Mouse (Mus musculus): ENCODE results near the gene Cdr2.
"Not testable (repeated sequence)": the region's sequence is repeated elsewhere in the genome, so short reads cannot be mapped to it uniquely, and the experiment has no call there.

Gene Cdr2

DNA sequence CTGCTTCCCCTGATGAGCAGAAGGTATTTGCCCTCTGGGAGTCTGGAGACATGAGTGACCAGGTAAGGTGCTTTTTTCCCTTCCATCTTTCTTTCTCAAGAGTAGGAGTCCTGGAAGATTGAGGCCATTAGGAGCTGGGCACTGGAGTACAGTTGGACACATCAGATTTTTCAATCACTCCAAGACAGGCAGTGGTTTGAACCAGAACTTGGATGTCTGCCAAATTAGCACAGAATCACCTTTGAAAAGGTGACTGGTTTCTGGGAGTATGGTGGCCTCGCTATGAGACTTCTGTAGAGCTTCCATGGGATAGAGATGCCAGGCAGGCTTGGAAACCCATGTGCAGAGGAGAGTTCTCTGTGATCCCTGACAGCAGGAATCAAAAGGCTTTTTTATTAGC lies 39.6 kb downstream of the Cdr2 start:
- Histone ChIP-seq H3K27me3 (ENCODE audit: control insufficient read depth, insufficient read depth, low read length, poor library complexity, severe bottlenecking) (no peaks in the 10 kb centered on the region), H3K36me3 (ENCODE audit: control insufficient read depth, insufficient read depth, low read length, poor library complexity, severe bottlenecking) (peaks cover 3% of the 10 kb centered on the region; the same call in 1 of the 2 replicates)
- DNase-seq (ENCODE audit: low read depth, low spot score): no peak

DNA sequence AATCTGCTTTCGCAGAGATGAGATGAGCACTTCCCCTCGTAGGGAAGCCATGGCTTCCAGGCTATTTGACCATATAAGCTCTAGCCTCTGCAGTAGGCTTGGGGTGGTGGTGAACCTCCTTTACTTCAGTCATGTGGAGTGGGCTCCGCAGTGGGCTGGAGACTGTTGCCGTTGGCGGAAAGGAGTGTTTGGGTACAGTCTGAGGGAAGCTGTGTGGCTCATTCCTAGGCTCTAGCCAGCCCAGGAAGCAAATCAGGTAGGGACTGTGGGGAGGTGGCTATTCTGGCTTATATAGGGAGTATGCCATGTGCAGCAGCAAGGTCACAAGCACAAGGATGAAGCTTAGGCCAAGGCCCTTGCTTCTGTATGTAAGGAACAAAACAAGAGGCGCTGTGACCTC lies 40.9 kb downstream of the Cdr2 start:
- DNase-seq (ENCODE audit: low read depth, low spot score): no peak
- H3K36me3 ChIP-seq (ENCODE audit: control insufficient read depth, insufficient read depth, low read length, poor library complexity, severe bottlenecking): peaks cover 3% of the 10 kb centered on the region
- H3K27me3 ChIP-seq (ENCODE audit: control insufficient read depth, insufficient read depth, low read length, poor library complexity, severe bottlenecking): no peaks in the 10 kb centered on the region

DNA sequence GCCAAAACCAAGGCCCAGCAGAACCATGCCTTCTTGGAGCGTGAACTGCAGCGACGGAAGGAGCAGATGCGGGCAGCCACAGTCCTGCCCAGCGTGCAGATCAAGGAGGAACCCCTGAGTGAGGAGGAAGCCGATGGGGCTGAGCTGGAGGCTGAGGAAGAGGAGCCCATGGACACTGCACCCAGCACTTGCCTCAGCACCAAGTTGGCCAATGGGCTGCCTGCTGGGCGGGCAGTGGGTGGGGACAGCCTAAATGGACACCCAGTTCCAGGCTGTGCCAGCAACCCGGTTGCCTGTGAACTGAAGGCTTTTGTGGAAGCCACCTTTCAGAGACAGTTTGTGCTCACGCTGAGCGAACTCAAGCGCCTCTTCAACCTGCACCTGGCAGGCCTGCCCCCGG lies 41.8 kb downstream of the Cdr2 start:
- DNase-seq (ENCODE audit: low read depth, low spot score): no peak
- Histone ChIP-seq H3K27me3 (ENCODE audit: control insufficient read depth, insufficient read depth, low read length, poor library complexity, severe bottlenecking) (no peaks in the 10 kb centered on the region), H3K36me3 (ENCODE audit: control insufficient read depth, insufficient read depth, low read length, poor library complexity, severe bottlenecking) (peaks cover 3% of the 10 kb centered on the region)

DNA sequence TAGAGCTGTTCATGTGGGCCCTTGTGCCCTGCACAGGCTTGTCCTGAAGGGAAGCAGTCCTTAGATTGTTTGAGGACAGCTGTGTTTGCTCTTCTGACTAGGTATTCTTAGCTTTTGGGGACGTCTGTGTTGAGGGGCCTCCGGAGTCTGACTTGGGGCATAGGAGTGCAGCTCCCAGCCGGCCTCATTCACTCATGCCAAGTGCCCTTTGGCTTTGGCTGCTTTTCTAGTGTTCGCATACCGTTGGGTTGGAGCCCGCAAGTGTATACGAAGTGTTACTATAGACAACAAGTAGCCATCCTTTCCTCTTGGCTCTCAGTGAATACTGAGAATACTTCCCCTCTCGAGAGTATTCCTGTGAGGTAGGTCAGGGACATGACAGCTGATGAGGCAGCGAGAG lies 43.9 kb downstream of the Cdr2 start:
- Histone ChIP-seq H3K36me3 (ENCODE audit: control insufficient read depth, insufficient read depth, low read length, poor library complexity, severe bottlenecking) (peaks cover 5% of the 10 kb centered on the region), H3K27me3 (ENCODE audit: control insufficient read depth, insufficient read depth, low read length, poor library complexity, severe bottlenecking) (no peaks in the 10 kb centered on the region)
- no peak for DNase-seq (ENCODE audit: low read depth, low spot score)

DNA sequence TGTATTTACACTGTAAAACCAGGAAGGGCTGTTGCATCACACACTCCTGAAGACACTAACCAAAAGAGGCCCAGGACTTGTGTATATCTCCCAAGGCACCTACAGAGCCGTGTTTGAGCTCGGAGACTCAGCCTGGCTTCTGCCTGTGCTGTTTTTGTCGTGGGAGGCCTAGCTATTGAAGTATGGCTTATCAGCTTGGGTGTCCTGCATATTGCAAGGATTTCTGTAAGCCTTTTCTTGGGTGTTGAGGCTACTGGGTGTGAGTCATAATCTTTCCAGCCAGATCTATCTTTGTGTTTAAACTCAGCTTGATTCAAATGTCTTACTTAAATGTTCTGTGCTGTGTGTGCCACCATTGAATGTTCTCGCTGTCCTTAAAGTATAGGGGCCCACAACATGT lies 45.6 kb downstream of the Cdr2 start:
- DNase-seq (ENCODE audit: low read depth, low spot score): no peak
- H3K36me3 ChIP-seq (ENCODE audit: control insufficient read depth, insufficient read depth, low read length, poor library complexity, severe bottlenecking): peaks cover 5% of the 10 kb centered on the region
- no peaks in the 10 kb centered on the region for H3K27me3 ChIP-seq (ENCODE audit: control insufficient read depth, insufficient read depth, low read length, poor library complexity, severe bottlenecking)

DNA sequence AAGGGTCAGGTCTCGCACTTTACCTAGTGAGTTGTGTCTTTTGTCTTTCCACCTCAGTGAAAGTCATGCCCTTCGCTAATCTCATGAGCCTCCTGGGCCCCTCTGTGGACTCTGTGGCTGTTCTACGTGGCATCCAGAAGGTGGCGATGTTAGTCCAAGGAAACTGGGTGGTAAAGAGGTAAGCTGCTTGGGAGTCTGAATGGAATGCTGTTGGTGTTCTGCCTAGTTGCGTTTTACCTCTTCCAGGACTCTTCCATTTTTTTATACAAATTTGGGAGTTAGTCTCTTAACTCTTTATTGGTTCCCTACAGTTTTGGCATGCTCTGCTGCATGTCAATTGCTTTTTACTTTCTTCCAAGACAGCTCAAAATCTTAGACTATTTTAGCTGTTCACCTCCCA lies 47.4 kb downstream of the Cdr2 start:
- DNase-seq (ENCODE audit: low read depth, low spot score): peak; percentile 72
- Histone ChIP-seq H3K27me3 (ENCODE audit: control insufficient read depth, insufficient read depth, low read length, poor library complexity, severe bottlenecking) (no peaks in the 10 kb centered on the region), H3K36me3 (ENCODE audit: control insufficient read depth, insufficient read depth, low read length, poor library complexity, severe bottlenecking) (peaks cover 9% of the 10 kb centered on the region)

DNA sequence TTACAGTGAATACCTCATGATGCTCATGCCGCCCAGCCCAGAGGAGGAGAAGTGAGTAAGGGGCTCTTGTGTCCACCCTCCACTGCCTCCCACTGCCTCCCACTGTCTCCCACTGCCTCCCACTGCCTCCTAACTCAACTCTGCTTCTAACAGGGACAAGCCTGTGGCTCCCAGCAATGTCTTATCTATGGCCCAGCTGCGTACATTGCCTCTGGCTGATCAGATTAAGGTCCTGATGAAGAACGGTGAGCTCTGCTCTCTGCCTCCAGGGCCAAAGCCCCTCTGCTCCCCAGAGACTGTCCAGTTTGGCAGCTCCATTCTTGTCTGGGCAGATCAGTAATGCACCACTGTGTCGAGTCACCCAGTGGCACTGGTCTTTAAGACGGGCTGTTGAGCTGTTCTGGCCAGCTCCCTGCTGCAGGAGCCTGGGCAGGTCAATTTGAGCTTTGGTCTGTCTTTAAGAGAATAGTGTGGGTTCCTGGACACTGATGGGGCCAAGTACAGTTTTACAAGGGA lies 48.4 kb downstream of the Cdr2 start:
- no peaks in the 10 kb centered on the region for H3K27me3 ChIP-seq (ENCODE audit: control insufficient read depth, insufficient read depth, low read length, poor library complexity, severe bottlenecking)
- H3K36me3 ChIP-seq (ENCODE audit: control insufficient read depth, insufficient read depth, low read length, poor library complexity, severe bottlenecking): peaks cover 9% of the 10 kb centered on the region
- DNase-seq (ENCODE audit: low read depth, low spot score): no peak

DNA sequence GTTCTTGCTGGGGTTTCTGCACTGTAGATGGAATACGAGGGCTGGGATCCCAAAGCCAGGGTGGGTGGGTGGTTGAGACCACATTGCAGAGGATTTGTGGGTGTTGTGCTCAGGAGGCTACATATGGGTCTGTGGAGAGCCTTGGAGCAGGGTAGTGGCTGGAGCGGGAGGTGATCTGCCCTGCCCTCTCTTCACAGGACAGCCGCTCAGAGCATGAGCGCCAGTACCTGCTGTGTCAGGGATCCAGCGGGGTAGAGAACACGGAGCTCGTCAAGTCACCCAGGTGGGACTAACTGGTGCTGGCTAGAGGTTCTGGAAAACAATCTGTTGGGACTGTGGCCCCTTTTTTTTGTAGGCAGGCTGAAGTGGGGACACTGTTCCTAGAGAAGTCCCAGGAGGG lies 49.0 kb downstream of the Cdr2 start:
- DNase-seq (ENCODE audit: low read depth, low spot score): no peak
- Histone ChIP-seq H3K36me3 (ENCODE audit: control insufficient read depth, insufficient read depth, low read length, poor library complexity, severe bottlenecking) (peaks cover 9% of the 10 kb centered on the region), H3K27me3 (ENCODE audit: control insufficient read depth, insufficient read depth, low read length, poor library complexity, severe bottlenecking) (no peaks in the 10 kb centered on the region)

DNA sequence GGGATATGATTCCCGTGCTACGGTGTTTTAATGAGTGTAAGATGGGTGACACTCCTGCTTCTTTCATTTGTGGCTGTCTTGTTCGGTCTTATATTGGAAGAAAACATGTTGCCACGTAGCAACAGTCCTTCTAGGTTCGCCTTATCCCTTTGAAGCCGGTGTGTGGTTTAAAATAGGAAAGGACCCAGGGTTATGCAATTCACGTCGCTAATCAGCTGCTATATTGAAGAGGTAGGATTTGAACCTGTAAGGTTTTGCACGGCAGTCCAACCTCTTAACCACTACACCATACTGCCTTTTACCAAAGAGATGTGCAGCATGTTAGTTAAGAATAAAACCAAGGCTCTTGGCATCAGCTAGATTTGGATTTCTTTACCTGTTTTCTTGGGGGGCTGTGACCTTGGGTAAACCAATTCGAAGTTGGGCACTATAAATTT lies 63.6 kb downstream of the Cdr2 start:
- Histone ChIP-seq H3K36me3 (ENCODE audit: control insufficient read depth, insufficient read depth, low read length, poor library complexity, severe bottlenecking) (no peaks in the 10 kb centered on the region), H3K27me3 (ENCODE audit: control insufficient read depth, insufficient read depth, low read length, poor library complexity, severe bottlenecking) (no peaks in the 10 kb centered on the region)
- DNase-seq (ENCODE audit: low read depth, low spot score): peak; percentile 94

DNA sequence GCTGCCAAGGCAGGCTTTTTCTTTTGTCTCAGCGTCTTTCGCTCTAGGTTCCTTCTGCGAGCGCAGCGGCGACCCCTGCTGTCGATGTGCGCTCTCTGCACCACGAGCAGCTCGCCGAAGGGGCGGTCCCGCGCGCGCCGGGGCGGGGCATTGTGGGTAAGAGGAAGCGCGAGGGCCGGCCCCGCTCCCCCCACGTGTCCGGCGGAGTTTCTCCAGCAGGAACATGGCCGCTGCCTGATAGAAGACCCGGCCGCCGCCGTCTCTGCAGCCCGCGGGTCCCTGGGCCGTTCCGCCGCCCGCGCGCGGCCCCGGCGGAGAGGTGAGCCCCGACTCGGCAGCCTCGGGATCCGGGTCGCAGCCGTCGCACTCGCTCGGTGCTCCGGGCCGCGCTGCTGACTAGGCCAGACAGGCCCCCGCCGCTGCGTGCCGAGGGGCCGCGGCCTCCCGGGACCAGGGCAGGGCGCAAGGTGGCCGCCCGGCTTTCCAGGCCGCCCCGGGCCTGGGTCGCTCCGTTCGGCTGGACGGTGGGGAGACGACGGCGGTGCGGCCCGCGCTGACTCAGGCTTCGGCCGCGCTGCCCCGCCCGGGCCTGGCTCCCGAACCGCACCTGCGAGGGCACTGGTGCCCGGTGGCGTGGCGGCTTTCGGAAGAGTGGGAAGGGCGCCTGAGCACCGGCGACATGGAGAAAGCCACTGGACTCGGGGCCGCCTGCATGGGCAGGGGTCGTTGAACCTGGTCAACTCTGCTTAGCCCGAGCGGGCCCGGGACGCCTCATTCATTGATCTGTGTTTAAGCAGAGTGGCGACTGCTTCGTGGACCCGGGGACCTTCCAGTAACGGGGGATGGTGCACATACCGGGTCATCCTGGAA lies 64.3 kb downstream of the Cdr2 start, which contains the start of gene Polr3e:
Gene Polr3e, plus strand, starts transcription at position 153 of the 870 bp plus-strand sequence.
- no peaks in the 10 kb centered on the region for H3K36me3 ChIP-seq (ENCODE audit: control insufficient read depth, insufficient read depth, low read length, poor library complexity, severe bottlenecking)
- no peaks in the 10 kb centered on the region for H3K27me3 ChIP-seq (ENCODE audit: control insufficient read depth, insufficient read depth, low read length, poor library complexity, severe bottlenecking)
- DNase-seq (ENCODE audit: low read depth, low spot score): peak; percentile 99

DNA sequence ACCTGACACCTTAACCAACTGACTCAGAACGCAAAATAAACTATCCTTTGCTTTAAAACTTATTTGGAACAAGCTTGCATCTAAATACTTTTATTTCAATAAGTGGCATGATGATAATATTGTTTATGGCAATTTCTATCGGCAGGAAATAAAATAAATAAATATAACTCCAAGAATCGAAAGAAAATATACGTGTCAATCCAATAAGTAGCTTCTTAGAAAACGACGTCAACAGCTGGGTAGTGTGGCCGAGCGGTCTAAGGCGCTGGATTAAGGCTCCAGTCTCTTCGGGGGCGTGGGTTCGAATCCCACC lies 64.9 kb downstream of the Cdr2 start:
- H3K36me3 ChIP-seq (ENCODE audit: control insufficient read depth, insufficient read depth, low read length, poor library complexity, severe bottlenecking): no peaks in the 10 kb centered on the region

DNA sequence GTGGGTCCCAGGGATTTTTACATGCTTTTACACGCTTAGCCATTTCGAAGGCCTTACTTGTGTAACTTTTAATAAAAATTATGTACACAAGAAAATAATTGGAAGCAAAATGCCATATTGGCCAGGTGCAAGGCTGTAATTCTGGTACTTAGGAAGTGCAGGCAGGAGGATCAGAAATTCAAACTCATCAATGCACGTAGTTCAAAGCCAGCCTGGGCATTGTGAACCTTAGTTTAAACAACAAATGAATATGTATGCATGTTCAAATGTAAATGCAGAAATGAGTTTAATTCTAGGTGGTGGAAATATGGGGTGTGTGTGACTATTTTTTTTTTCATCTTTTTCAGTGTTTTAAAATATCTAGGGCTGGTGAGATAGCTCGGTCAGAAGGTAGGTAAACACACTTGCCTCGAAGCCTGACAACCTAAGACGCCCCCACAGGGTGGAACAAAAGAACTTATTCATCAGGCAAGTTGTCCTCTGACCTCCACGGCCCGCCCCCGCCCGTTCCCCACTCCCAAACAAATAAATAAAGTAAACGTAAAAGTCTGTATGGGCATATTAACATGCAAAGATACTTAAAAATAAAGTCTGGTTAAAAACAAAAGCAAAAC lies 65.7 kb downstream of the Cdr2 start:
- Histone ChIP-seq H3K27me3 (ENCODE audit: control insufficient read depth, insufficient read depth, low read length, poor library complexity, severe bottlenecking) (no peaks in the 10 kb centered on the region), H3K36me3 (ENCODE audit: control insufficient read depth, insufficient read depth, low read length, poor library complexity, severe bottlenecking) (no peaks in the 10 kb centered on the region)
- no peak for DNase-seq (ENCODE audit: low read depth, low spot score)

More for the DNA sequence above, 64.9 kb downstream of the Cdr2 start:
- no peak for DNase-seq (ENCODE audit: low read depth, low spot score)
- no peaks in the 10 kb centered on the region for H3K27me3 ChIP-seq (ENCODE audit: control insufficient read depth, insufficient read depth, low read length, poor library complexity, severe bottlenecking)

DNA sequence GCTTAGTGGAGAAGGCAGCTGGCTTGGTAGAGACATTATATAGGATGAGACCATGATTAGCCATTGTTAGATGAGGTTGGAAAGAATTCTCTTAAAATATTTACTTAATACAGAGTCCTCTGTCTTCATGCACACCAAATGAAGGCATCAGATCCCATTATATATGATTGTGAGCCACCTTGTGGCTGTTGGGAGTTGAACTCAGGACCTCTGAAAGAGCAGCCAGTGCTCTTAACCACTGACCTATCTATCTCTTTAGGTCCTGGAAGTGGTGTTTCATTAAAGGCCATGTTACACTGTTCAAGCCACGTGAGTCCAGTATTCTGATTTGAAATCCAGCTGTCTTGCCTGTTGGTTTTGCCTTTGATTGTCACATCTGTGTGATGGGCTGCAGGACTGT lies 68.8 kb downstream of the Cdr2 start:
- peak; percentile 55 for DNase-seq (ENCODE audit: low read depth, low spot score)
- Histone ChIP-seq H3K27me3 (ENCODE audit: control insufficient read depth, insufficient read depth, low read length, poor library complexity, severe bottlenecking) (no peaks in the 10 kb centered on the region), H3K36me3 (ENCODE audit: control insufficient read depth, insufficient read depth, low read length, poor library complexity, severe bottlenecking) (0 out of 2 replicates have a peak, but pooled peaks cover 1% of the 10 kb centered on the region)

DNA sequence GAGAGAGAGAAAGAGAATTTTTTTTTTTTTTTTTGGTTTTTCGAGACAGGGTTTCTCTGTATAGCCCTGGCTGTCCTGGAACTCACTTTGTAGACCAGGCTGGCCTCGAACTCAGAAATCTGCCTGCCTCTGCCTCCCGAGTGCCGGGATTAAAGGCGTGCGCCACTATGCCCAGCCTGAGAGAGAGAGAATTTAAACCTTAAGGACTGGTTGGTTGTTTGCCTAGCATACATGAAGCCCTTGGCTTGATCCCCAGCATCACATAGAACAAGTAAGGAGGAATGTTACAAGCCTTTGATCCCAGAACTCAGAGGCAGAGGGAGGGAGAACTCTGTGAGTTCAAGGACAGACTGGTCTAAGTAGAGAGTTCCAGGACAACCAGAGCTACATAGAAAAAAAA lies 70.8 kb downstream of the Cdr2 start:
- DNase-seq (ENCODE audit: low read depth, low spot score); H3K27me3 ChIP-seq (ENCODE audit: control insufficient read depth, insufficient read depth, low read length, poor library complexity, severe bottlenecking); H3K36me3 ChIP-seq (ENCODE audit: control insufficient read depth, insufficient read depth, low read length, poor library complexity, severe bottlenecking): not testable (repeated sequence)

DNA sequence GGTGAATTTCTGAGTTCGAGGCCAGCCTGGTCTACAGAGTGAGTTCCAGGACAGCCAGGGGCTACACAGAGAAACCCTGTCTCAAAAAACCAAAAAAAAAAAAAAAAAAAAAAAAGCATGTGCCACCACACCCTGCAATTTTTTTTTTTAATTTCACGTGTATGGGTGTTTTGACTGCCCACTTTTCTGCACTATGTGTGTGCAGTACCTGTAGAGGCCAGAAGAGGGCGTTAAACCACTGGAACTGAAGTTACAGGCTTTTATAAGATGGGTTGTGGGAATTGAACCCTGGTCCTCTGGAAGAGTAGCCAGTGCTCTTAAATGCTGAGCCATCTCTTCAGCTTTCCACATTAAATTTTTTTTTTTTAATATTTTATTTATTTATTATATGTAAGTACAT lies 71.9 kb downstream of the Cdr2 start:
- DNase-seq (ENCODE audit: low read depth, low spot score): peak; percentile 28
- not testable (repeated sequence) for H3K36me3 ChIP-seq (ENCODE audit: control insufficient read depth, insufficient read depth, low read length, poor library complexity, severe bottlenecking); H3K27me3 ChIP-seq (ENCODE audit: control insufficient read depth, insufficient read depth, low read length, poor library complexity, severe bottlenecking)

Measured in splenic B cell, adult 2 months (primary cell).